Mouse (Mus musculus) cerebellum, adult 9-10 months (tissue): Measurements from ENCODE around the gene Slc25a1.
"Not testable (repeated sequence)": the region's sequence is repeated elsewhere in the genome, so short reads cannot be mapped to it uniquely, and the experiment has no call there.

ENCODE experiments used
- DNase-seq: peaks from one replicate; pipeline ENCODE4 v3.0.0; 2022

The Slc25a1 gene

GRCm38 (mm10) chr16:17928087-17928580 lies at the start of gene Slc25a1:
Gene Slc25a1, minus strand, starts transcription at chr16:17928219.
- peak; percentile 73 for DNase-seq

DNA sequence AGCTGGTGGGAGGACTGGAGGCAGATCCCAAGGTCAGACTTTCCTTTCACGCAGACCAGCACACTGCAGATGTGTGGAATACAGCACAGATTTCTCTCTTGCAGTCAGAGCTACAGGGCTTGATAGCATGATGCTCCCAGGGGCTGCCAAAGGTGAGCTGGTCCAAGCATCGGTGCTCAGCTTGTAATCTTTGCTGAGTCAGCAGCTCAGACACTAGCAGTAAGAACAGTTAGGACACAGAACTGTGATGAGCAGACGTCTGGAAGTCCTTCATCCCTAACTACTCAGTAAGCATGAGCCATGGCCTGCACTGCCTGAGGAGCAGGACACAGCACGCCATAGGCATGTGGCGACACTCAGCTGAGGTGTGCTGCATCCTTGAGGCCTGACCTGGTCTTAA lies 43.8 kb upstream of the Slc25a1 start:
- DNase-seq: no peak

DNA sequence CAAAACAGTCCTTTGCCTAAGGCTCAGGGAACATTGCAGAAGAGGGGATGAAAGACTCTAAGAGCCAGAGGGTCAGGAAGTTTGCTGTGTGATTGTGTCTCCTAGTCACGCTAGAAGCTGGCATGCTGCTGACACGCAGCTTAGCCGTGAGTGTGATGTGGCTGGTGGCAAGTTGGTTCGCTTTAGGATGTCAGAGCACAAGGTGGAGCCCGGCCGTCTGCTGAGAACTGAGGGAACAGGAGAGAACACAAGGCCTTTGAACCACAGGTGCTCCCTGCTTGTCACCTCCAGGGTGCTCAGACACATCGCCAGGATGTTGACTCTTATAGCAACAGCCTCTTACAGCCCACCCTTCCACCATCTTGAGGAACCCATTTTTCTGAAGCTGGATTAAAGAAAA lies 34.1 kb upstream of the Slc25a1 start:
- DNase-seq: no peak

DNA sequence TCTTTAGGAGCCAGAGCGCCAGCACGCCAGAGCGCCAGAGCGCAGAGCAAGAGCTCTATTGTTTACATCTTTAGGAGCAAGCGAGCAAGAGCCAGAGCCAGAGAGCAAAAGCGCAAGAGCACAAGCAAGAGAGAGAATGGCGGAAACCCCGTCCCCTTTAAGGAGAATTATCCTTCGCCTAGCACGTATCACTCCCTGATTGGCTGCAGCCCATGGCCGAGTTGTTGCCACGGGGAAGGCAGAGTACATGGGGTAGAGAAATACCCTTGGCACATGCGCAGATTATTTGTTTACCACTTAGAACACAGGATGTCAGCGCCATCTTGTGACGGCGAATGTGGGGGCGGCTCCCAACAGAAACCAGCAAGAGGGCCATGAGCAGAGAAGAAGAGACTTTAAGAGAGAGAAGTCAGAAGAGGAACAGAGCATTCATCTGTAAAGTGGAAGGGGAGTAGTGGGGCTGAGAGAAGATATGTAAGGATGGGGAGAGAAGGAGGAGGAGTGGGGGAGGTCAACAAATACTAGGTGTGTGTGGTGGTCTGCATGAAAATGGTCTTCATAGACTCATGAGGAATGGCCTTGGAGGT lies 28.1 kb upstream of the Slc25a1 start:
- not testable (repeated sequence) for DNase-seq

- no peak for DNase-seq
Measured at GRCm38 (mm10) chr16:17951618-17952017, 23.6 kb upstream of the Slc25a1 start.

- no peak for DNase-seq
Measured at GRCm38 (mm10) chr16:17950068-17950467, 22.0 kb upstream of the Slc25a1 start.

GRCm38 (mm10) chr16:17949421-17949877 lies 21.4 kb upstream of the Slc25a1 start:
- no peak for DNase-seq

DNA sequence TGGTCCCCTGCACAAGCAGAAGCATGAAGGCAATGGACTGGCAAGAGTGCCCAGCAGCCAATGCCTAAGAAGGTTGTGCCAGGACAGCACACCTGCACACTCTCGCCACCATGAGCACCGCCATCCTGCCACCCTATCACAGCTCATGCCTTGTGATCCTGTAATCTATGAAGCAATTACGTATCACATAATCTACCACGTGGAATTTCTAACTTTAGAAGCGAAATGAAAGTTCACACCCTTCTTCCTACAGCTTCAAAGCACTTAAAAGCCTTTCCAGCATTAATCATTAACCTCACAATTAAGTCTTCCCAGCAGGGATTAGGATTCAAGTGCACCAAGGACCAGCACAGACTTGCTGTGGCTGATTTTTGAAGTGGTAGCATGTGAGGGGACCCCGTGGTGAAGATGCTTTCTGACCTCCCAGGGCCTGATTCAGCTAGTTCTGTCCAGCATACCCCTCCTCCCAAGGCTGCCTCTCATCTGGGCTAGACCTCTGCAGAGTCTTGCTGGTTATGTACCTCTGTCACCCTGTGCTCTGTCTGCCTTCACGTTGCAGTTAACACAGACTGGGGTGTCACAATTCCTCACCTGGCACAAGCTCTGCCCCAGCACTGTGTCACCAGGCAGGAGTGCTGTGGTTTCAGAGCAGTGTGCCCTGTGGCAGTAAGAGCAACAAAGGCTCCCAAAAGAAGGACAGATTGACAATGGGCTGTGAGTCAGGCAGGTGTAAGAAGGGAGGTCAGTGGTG lies 17.2 kb upstream of the Slc25a1 start:
- no peak for DNase-seq

DNA sequence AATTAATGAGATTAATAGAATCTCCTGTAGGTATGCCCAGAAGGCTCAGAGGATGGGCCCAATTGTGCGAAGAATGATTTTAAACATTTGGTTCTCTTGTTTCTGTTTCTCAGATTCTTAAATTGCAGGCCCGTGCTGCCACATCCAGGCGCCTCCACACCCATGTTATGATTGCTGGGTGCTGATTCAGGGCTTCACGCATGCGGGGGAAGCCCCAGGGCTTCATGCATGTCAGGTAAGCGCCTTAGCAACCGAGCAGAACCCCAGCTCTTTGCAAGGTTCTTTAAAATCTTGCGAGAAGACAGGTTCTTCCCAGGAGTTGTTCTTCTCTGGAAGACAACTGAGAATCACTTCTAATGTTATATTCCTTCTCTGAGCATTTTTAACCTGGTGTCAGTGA lies 15.4 kb upstream of the Slc25a1 start:
- DNase-seq: no peak

- DNase-seq: no peak
Measured at GRCm38 (mm10) chr16:17939255-17939751, 11.3 kb upstream of the Slc25a1 start.

GRCm38 (mm10) chr16:17938821-17939220 lies 10.8 kb upstream of the Slc25a1 start:
- peak; percentile 79 for DNase-seq

DNA sequence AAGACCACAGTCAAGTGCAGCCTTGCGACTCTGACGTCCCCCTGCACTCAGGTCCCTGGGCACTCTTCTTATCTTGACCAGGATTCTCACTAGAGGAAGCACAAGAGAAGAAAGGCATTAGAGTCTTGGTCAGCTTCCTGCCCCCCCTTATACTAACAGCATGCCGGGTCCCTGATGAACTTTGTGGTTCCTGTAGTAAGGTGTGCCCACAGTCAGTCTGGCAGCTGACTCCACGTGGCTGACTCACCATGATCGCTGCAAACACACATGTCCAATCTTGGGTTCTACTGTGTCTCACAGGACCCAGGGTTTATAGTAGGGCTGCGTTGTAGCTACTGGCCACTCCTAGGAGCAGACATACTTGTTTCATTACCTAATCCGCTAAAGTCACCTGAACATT lies 10.2 kb upstream of the Slc25a1 start:
- no peak for DNase-seq

DNA sequence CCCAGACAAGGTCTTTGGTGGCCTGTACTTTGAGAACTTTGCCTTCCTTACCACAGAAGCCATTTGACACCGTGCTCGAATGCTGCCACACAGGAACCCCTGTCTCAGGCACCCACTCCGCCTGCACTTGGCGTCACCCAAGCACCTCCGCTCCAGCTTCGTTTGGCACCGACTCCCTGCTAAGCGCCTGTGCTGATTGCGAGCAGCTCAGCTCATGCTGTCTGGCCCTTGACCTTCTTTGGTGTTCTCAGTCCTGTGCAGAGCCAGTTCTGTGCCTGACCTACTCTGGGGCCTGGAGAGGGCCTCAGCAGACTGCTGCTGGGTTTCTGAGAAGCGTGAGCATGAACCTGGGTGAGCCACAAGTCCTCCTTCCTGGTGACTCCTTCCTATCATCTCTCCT lies 8.8 kb upstream of the Slc25a1 start:
- DNase-seq: no peak

GRCm38 (mm10) chr16:17934445-17934910 lies 6.5 kb upstream of the Slc25a1 start:
- no peak for DNase-seq

- no peak for DNase-seq
Measured at GRCm38 (mm10) chr16:17933594-17934444, 5.8 kb upstream of the Slc25a1 start.

- no peak for DNase-seq
Measured at GRCm38 (mm10) chr16:17931906-17932460, 4.0 kb upstream of the Slc25a1 start.

DNA sequence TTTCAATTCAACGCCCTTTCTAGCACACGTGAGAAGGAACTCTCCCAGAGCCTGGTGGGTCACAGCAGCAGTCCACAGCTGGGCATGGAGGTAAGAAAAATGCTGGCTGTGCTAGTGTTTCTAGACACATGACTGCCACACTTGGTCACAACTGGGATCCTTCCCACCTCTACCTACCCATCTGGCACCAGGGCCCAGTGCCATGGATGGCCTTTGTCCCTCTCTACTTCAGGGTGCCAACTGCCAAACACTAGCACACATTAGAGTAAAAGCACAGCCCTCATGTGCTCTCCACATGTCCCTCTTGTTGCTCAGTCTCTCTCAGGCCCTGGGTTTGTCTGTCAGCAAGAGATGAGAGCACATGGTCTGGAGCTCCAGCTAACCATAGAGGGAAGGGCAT lies 1.6 kb upstream of the Slc25a1 start:
- DNase-seq: peak; percentile 41

DNA sequence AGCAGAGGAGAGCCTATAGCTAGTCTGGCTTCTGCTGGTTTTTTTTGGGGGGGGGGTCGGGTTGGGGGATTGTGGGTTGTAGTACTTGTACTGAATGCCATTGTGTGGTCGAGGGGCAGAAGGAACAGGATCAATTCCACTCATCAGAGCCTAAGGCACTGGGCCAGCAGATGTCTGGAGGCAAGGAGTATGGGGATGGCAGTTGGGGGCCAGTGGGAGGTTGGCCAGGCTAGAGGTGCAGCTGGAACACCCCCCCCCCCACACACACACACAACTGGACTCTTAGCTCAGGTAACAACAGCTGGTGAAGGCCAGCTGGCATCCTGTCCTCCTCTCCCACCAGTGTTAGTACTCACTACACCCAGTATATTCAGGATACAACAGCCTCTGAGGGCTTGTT lies 1.2 kb upstream of the Slc25a1 start:
- DNase-seq: peak; percentile 38

- peak; percentile 69 for DNase-seq
Measured at GRCm38 (mm10) chr16:17928627-17929104, 647 bp upstream of the Slc25a1 start.

GRCm38 (mm10) chr16:17927351-17928082 lies 502 bp downstream of the Slc25a1 start:
- no peak for DNase-seq

DNA sequence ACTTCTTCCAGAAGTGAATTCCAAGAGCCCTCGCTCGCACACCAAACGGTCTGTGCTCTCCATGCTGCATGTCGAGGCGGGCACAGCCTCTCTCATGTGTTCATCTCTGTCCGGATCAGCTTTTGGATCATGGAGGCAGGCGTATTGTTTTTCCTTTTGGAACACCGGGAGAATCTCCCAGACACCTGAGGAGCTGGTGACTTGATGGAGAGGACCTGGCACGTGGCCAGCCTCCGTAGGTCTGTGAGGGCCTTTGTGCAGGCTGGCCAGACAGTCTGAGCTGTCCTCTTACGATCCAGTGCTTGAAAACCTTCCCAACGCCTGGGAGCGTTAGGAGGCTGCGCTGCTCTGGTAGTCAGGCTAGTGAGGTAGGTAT lies 5.9 kb downstream of the Slc25a1 start:
- DNase-seq: no peak
